Mouse (Mus musculus) inflammation-experienced regulatory T-cells, adult 6 months (primary cell): ENCODE measurements at regions not wholly inside any gene's neighbourhood (a gene's known extent, or its start where the extent isn't known, plus 50 kb on each side); places are given as distances from the start of the nearest gene placed in this dataset.

Experiments used
- ATAC-seq: one replicate; pipeline ENCODE4 v1.8.0; 2017

DNA sequence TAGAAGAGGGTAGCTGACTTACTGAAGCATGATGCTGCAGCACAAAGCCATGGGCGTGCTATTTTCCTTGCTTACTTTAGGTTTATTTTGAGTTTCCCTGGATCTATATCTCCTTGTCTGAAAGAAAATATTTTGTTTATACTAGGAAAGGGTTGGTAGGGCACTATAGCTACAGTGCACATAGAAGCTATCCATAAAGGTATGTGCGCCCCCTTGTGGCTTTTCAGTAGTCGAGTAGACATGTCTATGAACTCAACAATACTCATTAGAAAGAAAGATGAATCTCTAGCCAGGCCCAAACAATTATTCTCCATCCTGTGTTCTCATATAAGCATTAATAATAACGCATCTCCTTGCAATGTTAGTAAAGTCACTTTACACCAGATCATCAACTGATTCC is 114.3 kb downstream of the Rab38 start:
- peak; percentile 48 for ATAC-seq

DNA sequence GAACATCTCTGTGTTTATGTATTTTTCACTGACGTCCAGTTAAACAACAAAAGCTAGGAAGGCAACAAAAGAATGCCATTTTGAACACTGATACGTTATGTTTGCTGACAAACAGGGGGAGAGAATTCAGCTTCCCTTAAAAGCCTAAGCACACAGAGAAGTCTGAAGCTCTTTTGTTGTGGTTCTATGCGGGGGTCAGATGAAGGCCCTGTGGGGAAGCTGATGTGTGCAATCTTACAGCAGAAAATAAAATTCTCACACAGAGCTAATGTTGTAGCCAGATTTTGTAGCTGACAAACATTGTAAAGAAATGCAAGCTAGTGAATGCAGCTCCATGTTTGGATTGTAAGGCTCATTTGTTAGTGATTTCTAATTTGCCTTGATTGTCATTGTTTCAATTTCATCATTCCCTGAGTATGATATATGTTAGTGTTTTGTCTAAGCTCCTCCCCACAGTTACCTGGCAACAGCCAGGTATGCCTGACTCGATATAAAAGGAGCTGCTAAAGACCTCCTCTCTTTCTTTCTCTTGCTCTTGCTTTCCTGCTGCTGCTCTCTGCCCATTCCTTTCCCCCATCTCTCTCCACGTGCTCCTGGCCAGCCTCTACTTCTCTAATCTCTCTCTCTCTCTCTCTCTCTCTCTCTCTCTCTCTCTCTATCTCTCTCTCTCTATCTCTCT is 115.0 kb downstream of the Rab38 start:
- no peak for ATAC-seq

DNA sequence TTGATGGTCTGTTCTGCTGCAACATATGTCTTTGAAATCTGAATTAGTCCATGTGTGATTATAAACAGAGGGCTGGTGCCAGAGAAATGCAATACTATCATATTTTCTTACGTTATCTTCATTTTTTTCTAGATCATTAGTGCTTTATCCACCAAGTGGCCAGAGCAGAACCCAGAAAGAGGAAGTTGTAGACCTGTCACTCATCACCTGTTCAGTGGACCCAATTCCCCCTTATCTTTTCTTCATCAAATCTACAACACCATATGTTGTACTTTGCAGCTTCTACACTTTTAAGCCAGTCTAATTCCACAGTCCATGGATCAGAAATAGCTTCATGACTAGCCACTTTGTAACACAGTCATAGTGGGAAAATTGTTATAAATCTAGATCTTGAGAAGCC is 145.0 kb downstream of the Rab38 start:
- ATAC-seq = no peak

DNA sequence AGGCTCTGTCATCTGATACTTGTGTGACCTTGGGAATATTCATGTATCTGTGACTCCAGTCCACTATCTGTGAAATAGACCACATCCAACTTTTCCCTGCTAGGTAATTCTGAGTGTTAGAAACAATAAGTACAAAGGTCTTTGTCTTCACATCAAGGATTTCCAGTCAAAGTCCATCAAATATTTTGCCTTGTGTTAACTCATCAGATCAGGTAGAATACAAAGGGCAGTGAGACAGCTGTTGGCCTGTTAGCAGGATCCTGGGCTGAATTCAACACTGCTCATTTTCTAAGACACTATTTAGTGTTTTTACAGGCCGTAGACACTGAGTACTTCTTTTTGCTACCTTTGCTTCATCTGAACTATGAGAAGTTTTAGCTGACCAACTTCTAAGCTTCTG is 170.7 kb downstream of the Rab38 start:
- ATAC-seq = no peak
